Mouse (Mus musculus): Measurements from ENCODE around the gene Igfbp3. TPM values are rescaled to one million over a fixed set of nuclear protein-coding genes. Genes with fewer than 3 reads are reported as not detected.

Gene Igfbp3
- polyA plus RNA-seq, 1 experiment from 2014 or later = 18.4 TPM

GRCm38 (mm10) chr11:7156427-7156826, 57.3 kb downstream of the Igfbp3 start:
- Histone ChIP-seq H3K9ac (no peak overlapping the region), H3K4me2 (no peak overlapping the region), H3K9me3 (no peaks in the 10 kb centered on the region), H3K27ac (replicated peaks) (no peak overlapping the region), H3K36me3 (peaks cover 4% of the 10 kb centered on the region; the same call in 1 of the 2 replicates), H3K4me3 (no peak overlapping the region), H3K27me3 (no peaks in the 10 kb centered on the region), H3K4me1 (replicated peaks) (peaks cover 16% of the 10 kb centered on the region)
- no peak for ATAC-seq (ENCODE audit: low FRiP score, low read depth)
- WGBS = 78% methylated on average over 4 of the region's 4 CpGs

Other genes starting within 250 kb of the Igfbp3 start
- 12.3 and 12.8 TPM in 2 replicates for gene Adcy1, start 150.4 kb downstream of the Igfbp3 start, polyA plus RNA-seq (2015; fragmentation: Nextera tagmentation; extraction: Ambion mirVana)
- 0.16 TPM in 1 of 2 replicates, not detected in the other for gene Gm11985, start 25.4 kb downstream of the Igfbp3 start, polyA plus RNA-seq (2015; fragmentation: Nextera tagmentation; extraction: Ambion mirVana)
- 0.13 and 0.20 TPM in 2 replicates for gene Igfbp1, start 16.1 kb downstream of the Igfbp3 start, polyA plus RNA-seq (2015; fragmentation: Nextera tagmentation; extraction: Ambion mirVana)